Mouse (Mus musculus) monocyte, adult 2 months (primary cell): Measurements from ENCODE around the gene Calcoco2.
A peak's percentile ranks its signal among the peaks of the same experiment; 100 is the strongest.

Experiments used
- DNase-seq, 2 experiments: peaks; one replicate each; pipeline ENCODE4 v3.0.0; 2022; ENCODE audit warnings: low spot score in 2 of 2, low read depth in 1 of 2

Calcoco2 gene

GRCm38 (mm10) chr11:96082682-96083081, 29.1 kb downstream of the Calcoco2 start:
- no peak for DNase-seq

GRCm38 (mm10) chr11:96080736-96081135, 31.0 kb downstream of the Calcoco2 start:
- no peak for DNase-seq

DNA sequence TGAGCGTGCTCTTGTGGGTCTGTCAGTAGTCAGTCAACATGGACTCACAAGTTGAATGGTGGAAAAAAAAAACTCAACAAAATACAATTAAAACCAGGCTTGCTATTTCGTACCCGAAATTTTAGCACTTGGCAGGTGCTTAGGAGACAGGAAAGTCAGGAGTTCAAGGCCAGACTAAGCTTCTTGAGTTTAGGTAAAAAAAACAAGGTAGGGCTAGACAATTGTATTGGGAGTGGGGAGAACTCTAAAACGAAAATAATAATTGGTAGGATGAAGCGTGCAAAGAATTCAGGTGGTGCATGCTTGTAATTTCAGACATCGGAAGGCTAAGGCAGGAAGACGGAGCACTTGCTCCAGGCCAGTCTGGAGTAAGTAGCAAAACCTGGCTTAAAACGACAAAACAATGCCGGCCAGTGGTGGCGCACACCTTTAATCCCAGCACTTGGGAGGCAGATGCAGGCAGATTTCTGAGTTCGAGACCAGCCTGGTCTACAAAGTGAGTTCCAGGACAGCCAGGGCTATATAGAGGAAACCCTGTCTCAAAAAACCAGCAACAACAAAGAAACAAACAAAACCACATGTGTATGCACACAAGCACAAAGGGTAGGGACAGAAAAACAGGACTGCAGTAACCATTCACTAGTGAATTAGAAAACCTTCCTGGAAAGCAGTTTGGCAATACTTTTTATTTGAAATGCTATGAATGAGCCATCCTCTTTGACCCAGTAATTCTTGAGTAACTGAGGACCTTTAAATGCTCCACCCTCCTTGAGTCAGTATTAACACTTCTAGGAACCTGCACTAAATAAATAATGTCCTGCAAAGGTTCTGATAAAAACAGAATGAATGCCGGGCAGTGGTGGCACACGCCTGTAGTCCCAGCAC, 35.3 kb downstream of the Calcoco2 start:
- DNase-seq: no peak

GRCm38 (mm10) chr11:96075509-96076220, 36.1 kb downstream of the Calcoco2 start, which contains the start of gene Atp5g1:
Gene Atp5g1, minus strand, starts transcription at chr11:96075670.
- peak; percentile 97 to 99 for DNase-seq

DNA sequence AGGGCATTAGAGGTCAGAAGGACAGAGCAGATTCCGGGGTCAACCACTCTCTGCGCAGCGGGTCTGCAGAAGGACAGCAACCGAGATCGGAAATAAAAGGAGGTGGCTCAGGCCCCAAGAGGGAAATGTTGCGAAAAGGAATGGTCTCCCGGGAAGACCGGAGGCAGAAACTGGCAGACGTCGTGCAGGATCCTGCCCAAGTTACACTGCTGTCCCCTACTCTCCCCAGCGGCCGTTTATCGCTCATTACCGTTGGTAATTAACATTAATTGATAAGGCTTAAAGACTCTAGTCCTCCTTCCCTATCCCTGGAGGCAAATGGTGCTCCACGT, 36.6 kb downstream of the Calcoco2 start:
- DNase-seq: no peak

DNA sequence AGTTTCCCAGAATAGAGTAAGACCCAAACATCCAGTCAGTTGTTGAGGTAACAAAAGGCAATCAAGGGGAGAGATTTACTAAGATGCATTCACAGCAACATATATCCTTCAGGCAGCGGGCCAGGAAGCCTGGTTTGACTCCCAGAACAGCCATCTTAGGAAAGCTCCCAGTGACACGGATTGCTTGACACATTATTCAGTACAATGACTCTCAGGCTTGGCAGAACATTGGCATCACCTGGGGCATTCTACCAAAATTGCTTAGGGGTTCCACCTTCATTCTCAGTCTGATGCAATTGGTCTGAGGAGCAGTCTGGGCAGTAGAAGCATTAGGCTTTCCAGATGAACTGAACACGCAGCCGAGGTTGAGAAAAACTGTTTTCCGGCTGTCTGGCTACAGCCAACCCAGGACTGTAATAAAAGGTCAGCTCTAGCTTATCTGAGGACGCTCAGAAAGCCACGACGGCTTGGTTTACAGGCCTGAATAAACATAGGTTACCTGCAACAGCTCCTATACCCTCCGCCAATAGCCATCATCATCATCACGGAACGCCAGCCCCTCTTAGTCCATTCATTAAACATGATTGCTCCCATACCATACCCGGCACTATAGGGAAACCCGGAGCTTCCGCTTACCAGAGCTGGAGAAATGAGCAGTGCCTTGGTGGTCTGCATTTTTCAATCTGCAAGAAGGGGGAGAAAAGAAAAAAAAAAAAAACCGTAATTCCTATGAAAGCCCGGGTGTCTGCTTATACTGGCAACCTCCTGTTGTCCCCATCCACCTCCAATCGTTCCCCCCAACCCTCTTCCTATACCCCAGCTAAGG, 37.2 kb downstream of the Calcoco2 start:
- no peak for DNase-seq

- no peak for DNase-seq
Measured at GRCm38 (mm10) chr11:96073295-96073993, 38.3 kb downstream of the Calcoco2 start.

DNA sequence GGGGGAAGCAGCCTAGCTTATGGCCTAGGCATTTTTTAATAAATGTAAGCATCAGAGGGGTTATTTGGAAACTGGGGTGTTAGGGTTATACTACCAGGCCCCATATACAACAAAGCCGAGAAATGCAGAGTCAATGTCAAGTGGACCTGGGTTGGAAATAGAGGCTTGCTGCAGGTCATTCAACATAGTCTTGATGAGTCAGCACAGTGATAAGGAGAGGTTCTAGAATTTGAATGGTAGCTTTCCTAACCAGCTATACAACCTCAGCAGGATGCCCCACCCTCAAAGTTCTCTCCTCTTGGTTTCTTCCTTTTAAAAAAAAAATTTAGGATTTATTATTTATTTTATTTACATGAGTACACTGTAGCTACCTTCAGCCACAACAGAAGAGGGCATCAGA, 40.8 kb downstream of the Calcoco2 start:
- DNase-seq: no peak

DNA sequence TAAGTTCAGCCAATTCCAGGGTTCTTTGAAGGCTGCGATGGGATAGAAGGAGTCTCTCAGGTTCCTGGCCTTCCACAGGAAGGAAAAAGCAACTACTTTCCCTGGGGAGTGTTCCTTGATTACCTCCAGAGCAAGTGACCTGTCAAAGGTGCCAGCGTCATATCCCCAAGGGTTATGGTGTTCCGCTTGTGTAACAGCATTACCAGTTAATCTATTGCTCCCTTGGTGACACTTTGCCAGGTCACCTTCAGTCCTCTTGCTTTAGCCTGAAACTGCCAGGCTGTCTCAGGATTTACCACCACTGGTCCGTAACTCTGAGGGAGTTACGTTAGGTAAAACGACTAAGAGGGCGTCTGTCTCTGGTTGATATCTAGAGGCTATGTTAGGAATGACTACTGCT, 41.4 kb downstream of the Calcoco2 start:
- DNase-seq: no peak

DNA sequence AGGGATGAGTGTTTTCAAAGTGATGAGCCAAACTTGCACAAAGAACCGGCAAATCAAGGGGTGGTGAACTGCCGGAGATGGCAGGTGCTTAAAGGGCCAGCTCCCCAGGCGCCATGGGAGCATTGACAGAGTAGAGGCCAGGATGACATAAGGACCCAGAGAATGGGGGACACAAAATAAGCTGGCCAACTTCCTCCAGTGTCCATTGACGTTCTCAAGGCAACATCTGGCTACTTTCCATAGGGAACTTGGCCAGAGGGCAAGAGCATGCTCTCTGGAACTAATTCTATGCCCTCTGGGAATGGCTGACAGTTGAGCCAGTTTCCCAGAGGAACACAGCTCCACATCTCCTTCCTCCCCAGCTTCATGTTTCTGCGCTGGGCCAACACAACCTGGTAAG, 43.5 kb downstream of the Calcoco2 start:
- DNase-seq: no peak

GRCm38 (mm10) chr11:96065215-96065911, 46.4 kb downstream of the Calcoco2 start, which contains the start of gene Ube2z:
Gene Ube2z, minus strand, starts transcription at chr11:96065388.
- DNase-seq: peak; percentile 93 to 96

- DNase-seq: peak in 1 of 2 experiments; percentile 8
Measured at GRCm38 (mm10) chr11:96064521-96065214, 47.1 kb downstream of the Calcoco2 start.

DNA sequence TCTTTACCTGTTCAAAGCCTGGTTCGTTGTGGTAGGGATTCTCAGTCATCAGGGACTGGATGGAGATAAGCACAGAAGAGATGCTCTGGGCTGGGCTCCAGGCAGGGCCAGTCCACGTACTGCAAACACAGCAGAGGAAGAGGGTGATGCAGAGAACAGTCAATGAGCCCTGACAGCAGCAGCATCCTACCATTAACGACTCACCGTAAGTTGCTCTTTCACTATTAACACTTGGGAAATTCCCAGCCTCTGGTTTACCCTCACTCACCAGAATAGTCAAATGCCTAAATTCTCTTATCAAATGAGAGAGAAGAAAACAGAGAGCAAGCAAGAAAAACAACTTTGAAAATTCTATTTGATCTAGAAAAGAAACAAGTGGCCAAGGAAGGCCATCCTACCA, 53.5 kb downstream of the Calcoco2 start:
- no peak for DNase-seq

DNA sequence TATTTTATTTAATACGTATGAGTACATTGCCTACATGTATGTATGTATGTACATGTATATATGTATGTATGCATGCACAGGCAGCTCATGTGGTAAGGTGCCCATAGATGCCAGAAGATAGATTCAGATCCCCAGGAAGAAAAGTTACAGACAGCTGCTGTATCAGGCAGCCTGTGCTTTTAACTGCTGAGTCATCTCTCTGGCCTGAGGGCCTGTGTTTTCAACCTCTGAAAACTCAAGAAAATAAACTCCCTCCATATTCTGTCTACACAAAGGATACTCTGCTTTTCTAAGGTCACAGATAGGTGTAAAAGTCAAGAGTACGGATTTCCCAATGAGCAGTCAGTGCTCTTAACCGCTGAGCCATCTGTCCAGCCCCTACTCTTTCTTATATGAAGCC, 60.9 kb downstream of the Calcoco2 start:
- no peak for DNase-seq

DNA sequence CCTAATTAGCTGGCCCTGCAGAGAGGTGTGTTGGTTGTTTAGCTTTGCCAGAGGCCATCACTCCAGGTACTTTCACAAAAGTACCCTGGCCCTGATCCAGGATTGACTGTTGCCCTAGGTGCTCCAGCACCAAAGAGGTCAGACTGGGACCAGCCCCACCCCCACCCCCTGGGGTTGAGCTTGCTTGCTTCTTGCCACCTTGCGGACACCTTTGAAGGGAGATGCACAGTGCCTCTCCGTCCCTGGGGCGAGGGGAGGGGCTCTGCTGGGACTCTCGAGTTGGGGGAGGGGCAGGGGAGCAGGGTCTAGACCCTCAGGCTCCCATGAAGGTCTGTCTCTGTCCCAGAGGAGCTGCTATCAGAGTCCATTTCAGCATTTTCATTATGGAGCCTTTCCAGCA, 61.8 kb downstream of the Calcoco2 start:
- DNase-seq: no peak
